Mouse (Mus musculus) cerebellum, adult 2 months (tissue): ENCODE data around the gene Tmem161b.

Experiments used
- CTCF ChIP-seq: fragments of 200-500 bp; IDR thresholded peaks from 2 replicates; pipeline ENCODE4 v1.5.1; 2011; ENCODE audit warnings: low read depth, mild to moderate bottlenecking, control low read depth, low read length, moderate library complexity, borderline replicate concordance; ENCODE audit not compliant: insufficient read depth
- POLR2A ChIP-seq: fragments of 200-500 bp; IDR thresholded peaks from 2 replicates; pipeline ENCODE4 v1.6.1; 2011; ENCODE audit warnings: low read length, control low read depth, borderline replicate concordance; ENCODE audit not compliant: insufficient read depth

- TF ChIP-seq POLR2A (no peak), CTCF (no peak)
These were observed 77.5 kb downstream of the Tmem161b start for GRCm38 (mm10) chr13:84299445-84300053.
